Mouse (Mus musculus): ENCODE measurements at regions not wholly inside any gene's neighbourhood (a gene's known extent, or its start where the extent isn't known, plus 50 kb on each side); places are given as distances from the start of the nearest gene placed in this dataset.

- no peak overlapping the region for H3K27ac ChIP-seq (ENCODE audit: insufficient read depth, low read depth, low read length)
- WGBS = 95% methylated on average over 9 of the region's 9 CpGs
- peaks cover 13% of the 10 kb centered on the region for H3K4me1 ChIP-seq (ENCODE audit: control insufficient read depth, insufficient read depth, low read length)
- no peak overlapping the region for H3K4me3 ChIP-seq (ENCODE audit: insufficient read depth, low read depth, low read length)
- TF ChIP-seq POLR2A (IDR thresholded peaks at IDR 0.05; ENCODE audit: insufficient read depth, low read depth, low read length) = no peak
- no peak for TF ChIP-seq CTCF (IDR thresholded peaks at IDR 0.05; ENCODE audit: insufficient read depth, low read depth, low read length)
These were observed 57.0 kb downstream of the Nxnl2 start for GRCm38 (mm10) chr13:51227836-51228235.

- TF ChIP-seq CTCF (IDR thresholded peaks at IDR 0.05; ENCODE audit: insufficient read depth, low read depth, low read length) = no peak
- TF ChIP-seq POLR2A (IDR thresholded peaks at IDR 0.05; ENCODE audit: insufficient read depth, low read depth, low read length) = no peak
- 32% methylated on average over 30 of the region's 30 CpGs for WGBS
- Histone ChIP-seq H3K27ac (ENCODE audit: insufficient read depth, low read depth, low read length) (peak overlapping the region; percentile 42; the same call in 1 of the 2 replicates), H3K4me3 (ENCODE audit: insufficient read depth, low read depth, low read length) (no peak overlapping the region), H3K4me1 (ENCODE audit: control insufficient read depth, insufficient read depth, low read length) (peaks cover 13% of the 10 kb centered on the region)
These were observed 58.3 kb downstream of the Nxnl2 start for GRCm38 (mm10) chr13:51228862-51229770.

GRCm38 (mm10) chr13:51229862-51230261, 59.0 kb downstream of the Nxnl2 start:
- no peak for TF ChIP-seq POLR2A (IDR thresholded peaks at IDR 0.05; ENCODE audit: insufficient read depth, low read depth, low read length)
- Histone ChIP-seq H3K4me1 (ENCODE audit: control insufficient read depth, insufficient read depth, low read length) (peaks cover 13% of the 10 kb centered on the region), H3K27ac (ENCODE audit: insufficient read depth, low read depth, low read length) (peak overlapping the region; percentile 42; the same call in 1 of the 2 replicates), H3K4me3 (ENCODE audit: insufficient read depth, low read depth, low read length) (no peak overlapping the region)
- WGBS = 66% methylated on average over 4 of the region's 4 CpGs

GRCm38 (mm10) chr13:51231586-51231985, 60.8 kb downstream of the Nxnl2 start:
- WGBS = 81% methylated on average over 4 of the region's 4 CpGs
- Histone ChIP-seq H3K27ac (ENCODE audit: insufficient read depth, low read depth, low read length) (no peak overlapping the region), H3K4me1 (ENCODE audit: control insufficient read depth, insufficient read depth, low read length) (peaks cover 13% of the 10 kb centered on the region), H3K4me3 (ENCODE audit: insufficient read depth, low read depth, low read length) (no peak overlapping the region)
- TF ChIP-seq POLR2A (IDR thresholded peaks at IDR 0.05; ENCODE audit: insufficient read depth, low read depth, low read length) (no peak), CTCF (IDR thresholded peaks at IDR 0.05; ENCODE audit: insufficient read depth, low read depth, low read length) (no peak)

- Histone ChIP-seq H3K4me3 (ENCODE audit: insufficient read depth, low read depth, low read length) (no peak overlapping the region), H3K27ac (ENCODE audit: insufficient read depth, low read depth, low read length) (no peak overlapping the region), H3K4me1 (ENCODE audit: control insufficient read depth, insufficient read depth, low read length) (no peaks in the 10 kb centered on the region; the same call in 1 of the 2 replicates)
- 87% methylated on average over 3 of the region's 3 CpGs for WGBS
- TF ChIP-seq POLR2A (IDR thresholded peaks at IDR 0.05; ENCODE audit: insufficient read depth, low read depth, low read length) = no peak
- TF ChIP-seq CTCF (IDR thresholded peaks at IDR 0.05; ENCODE audit: insufficient read depth, low read depth, low read length) = no peak
These were observed 76.6 kb downstream of the Nxnl2 start for GRCm38 (mm10) chr13:51247378-51247777.

- TF ChIP-seq POLR2A (IDR thresholded peaks at IDR 0.05; ENCODE audit: insufficient read depth, low read depth, low read length) (no peak), CTCF (IDR thresholded peaks at IDR 0.05; ENCODE audit: insufficient read depth, low read depth, low read length) (no peak)
- WGBS = 62% methylated on average over 1 of the region's 1 CpGs
- no peak overlapping the region for H3K4me3 ChIP-seq (ENCODE audit: insufficient read depth, low read depth, low read length)
- no peaks in the 10 kb centered on the region; the same call in 1 of the 2 replicates for H3K4me1 ChIP-seq (ENCODE audit: control insufficient read depth, insufficient read depth, low read length)
- no peak overlapping the region for H3K27ac ChIP-seq (ENCODE audit: insufficient read depth, low read depth, low read length)
These were observed 82.5 kb downstream of the Nxnl2 start for GRCm38 (mm10) chr13:51253371-51253770.

GRCm38 (mm10) chr13:51255688-51256087, 84.9 kb downstream of the Nxnl2 start:
- no peaks in the 10 kb centered on the region; the same call in 1 of the 2 replicates for H3K4me1 ChIP-seq (ENCODE audit: control insufficient read depth, insufficient read depth, low read length)
- no peak overlapping the region for H3K27ac ChIP-seq (ENCODE audit: insufficient read depth, low read depth, low read length)
- 93% methylated on average over 5 of the region's 5 CpGs for WGBS
- TF ChIP-seq POLR2A (IDR thresholded peaks at IDR 0.05; ENCODE audit: insufficient read depth, low read depth, low read length) (no peak), CTCF (IDR thresholded peaks at IDR 0.05; ENCODE audit: insufficient read depth, low read depth, low read length) (no peak)
- H3K4me3 ChIP-seq (ENCODE audit: insufficient read depth, low read depth, low read length) = no peak overlapping the region

GRCm38 (mm10) chr13:51258752-51259721, 88.2 kb downstream of the Nxnl2 start:
- TF ChIP-seq CTCF (IDR thresholded peaks at IDR 0.05; ENCODE audit: insufficient read depth, low read depth, low read length) (no peak), POLR2A (IDR thresholded peaks at IDR 0.05; ENCODE audit: insufficient read depth, low read depth, low read length) (no peak)
- Histone ChIP-seq H3K27ac (ENCODE audit: insufficient read depth, low read depth, low read length) (no peak overlapping the region), H3K4me3 (ENCODE audit: insufficient read depth, low read depth, low read length) (no peak overlapping the region), H3K4me1 (ENCODE audit: control insufficient read depth, insufficient read depth, low read length) (0 out of 2 replicates have a peak, but pooled peaks cover 5% of the 10 kb centered on the region)
- WGBS = 62% methylated on average over 13 of the region's 13 CpGs

All from olfactory bulb, adult 2 months (tissue).